Mouse (Mus musculus): Measurements from ENCODE around the gene Tent4a.

- TF ChIP-seq CTCF (IDR thresholded peaks at IDR 0.05; ENCODE audit: extremely low read depth, insufficient read depth, insufficient read length, insufficient replicate concordance) (no peak), POLR2A (IDR thresholded peaks at IDR 0.05; ENCODE audit: low read depth, low read length) (no peak)
Measured at GRCm38 (mm10) chr13:69507666-69508065, 26.8 kb downstream of the Tent4a start.
